Mouse (Mus musculus): Measurements from ENCODE around the gene Erich3.
A peak's percentile ranks its signal among the peaks of the same experiment; 100 is the strongest.
"Not testable (repeated sequence)": the region's sequence is repeated elsewhere in the genome, so short reads cannot be mapped to it uniquely, and the experiment has no call there.

The Erich3 gene

GRCm38 (mm10) chr3:154663545-154663944 lies at the start of gene Erich3:
Gene Erich3, plus strand, starts transcription at chr3:154663859.
- no peak for DNase-seq

GRCm38 (mm10) chr3:154614771-154615170 lies 48.9 kb upstream of the Erich3 start:
- DNase-seq: no peak

GRCm38 (mm10) chr3:154615304-154615703 lies 48.4 kb upstream of the Erich3 start:
- DNase-seq: no peak

- DNase-seq: no peak
Observed at GRCm38 (mm10) chr3:154616106-154616505, 47.6 kb upstream of the Erich3 start.

GRCm38 (mm10) chr3:154628284-154628683 lies 35.4 kb upstream of the Erich3 start:
- no peak for DNase-seq

GRCm38 (mm10) chr3:154631281-154631680 lies 32.4 kb upstream of the Erich3 start:
- DNase-seq: not testable (repeated sequence)

DNA sequence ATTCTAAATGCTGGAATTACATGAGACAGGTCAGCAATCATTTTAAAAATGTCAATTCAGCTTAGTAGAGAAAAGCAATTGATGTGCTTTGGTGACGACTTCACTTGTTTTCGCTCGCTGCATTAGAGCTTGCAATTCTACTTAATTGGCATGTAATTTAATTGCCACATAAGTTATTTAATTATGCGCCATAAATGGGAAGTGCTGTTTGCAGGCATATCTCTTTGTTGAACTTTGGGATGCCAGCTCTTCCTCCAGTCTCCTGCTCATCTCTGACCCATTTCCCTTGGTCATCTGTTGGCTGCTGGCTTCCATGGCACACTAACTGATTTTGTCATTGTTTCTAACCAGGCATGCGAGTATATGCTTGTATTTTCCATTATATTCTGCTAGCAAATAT lies 30.6 kb upstream of the Erich3 start:
- no peak for DNase-seq

- peak; percentile 26 for DNase-seq
Observed at GRCm38 (mm10) chr3:154646638-154647442, 16.8 kb upstream of the Erich3 start.

DNA sequence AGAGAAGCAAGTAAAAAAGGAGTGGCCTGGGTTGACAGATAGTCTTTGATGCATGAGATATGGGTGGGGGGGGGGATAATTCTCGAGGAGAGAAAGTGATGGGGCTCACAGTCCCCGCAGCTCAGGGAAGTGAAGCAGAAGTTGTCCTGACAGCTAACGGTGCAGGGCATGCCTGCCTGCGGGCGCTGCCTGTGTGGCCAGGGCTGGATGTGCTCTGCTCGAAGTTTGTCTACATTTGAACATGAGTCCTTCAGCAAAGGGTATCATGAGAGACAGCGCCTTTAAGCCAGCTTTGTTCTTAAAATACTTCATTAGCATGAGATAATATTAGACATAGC lies 16.2 kb upstream of the Erich3 start:
- no peak for DNase-seq

DNA sequence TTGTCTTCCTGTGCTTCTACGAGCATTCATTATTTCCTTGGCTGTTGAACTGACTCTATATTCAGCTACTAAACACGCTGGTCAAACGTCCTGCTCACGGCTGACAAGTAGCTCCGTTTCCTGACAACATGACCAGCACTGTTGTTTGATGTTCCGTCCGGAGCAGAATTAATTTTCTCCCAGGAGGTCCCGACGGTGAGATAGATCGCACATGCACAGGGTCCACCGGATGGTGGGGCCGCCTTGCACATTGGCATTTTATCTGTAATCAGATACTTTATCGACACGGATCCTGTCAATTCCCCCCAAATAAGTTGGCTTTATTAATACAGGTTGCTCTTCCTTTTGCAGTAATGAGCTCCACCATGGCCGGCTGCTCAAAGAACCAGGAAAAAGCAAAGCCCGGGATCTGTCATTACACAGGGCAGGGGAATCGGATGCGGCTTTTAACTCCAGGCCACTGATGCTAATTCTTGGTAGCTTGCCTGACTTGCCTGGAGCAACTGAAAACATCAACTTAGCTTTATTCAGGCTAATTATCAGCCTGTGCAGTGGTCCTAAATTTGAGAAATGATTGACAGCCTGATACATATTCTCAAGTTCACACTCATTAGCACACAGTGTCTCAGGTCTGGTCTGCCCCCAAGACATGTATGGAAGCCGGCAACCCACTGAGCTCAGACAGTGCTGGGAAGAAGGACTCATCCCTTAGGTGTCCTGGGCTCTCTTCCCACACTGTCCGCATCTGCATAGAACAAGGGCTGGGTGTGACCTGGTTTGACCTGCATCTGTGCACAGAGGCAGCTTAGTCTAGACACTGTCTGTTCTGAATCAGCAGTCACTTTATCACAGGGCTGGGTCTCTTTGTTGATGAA lies 14.0 kb upstream of the Erich3 start:
- no peak for DNase-seq

DNA sequence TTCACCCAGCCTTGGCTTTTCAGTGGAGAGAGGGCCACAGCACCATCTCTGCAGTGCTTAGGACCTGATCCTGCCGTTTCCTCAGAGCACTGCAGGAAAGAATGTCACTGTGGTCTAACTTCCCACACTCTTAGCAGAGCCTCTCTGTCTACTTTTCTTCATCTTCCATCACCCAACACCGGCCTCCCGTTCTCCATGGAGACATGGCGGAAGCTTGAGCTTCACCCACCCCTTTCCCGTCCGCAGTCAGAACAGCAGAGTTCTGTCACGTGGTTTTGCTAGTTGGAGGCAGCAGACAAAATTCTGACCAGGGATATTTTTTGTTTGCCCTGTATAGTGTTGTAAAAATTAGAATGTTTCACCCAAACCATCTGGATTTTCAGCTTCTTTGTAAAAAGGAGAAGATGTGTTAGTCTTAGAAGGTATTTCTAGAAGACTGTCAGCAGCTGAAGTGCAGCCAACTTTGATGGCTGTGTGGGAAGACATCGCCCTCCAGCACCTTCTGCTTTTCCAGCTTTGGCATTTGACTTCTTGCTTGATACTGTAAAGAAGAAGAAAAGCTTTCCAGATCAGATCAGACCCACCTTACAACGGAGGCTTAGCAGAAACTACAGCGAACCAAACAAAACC lies 12.4 kb upstream of the Erich3 start:
- DNase-seq: no peak

DNA sequence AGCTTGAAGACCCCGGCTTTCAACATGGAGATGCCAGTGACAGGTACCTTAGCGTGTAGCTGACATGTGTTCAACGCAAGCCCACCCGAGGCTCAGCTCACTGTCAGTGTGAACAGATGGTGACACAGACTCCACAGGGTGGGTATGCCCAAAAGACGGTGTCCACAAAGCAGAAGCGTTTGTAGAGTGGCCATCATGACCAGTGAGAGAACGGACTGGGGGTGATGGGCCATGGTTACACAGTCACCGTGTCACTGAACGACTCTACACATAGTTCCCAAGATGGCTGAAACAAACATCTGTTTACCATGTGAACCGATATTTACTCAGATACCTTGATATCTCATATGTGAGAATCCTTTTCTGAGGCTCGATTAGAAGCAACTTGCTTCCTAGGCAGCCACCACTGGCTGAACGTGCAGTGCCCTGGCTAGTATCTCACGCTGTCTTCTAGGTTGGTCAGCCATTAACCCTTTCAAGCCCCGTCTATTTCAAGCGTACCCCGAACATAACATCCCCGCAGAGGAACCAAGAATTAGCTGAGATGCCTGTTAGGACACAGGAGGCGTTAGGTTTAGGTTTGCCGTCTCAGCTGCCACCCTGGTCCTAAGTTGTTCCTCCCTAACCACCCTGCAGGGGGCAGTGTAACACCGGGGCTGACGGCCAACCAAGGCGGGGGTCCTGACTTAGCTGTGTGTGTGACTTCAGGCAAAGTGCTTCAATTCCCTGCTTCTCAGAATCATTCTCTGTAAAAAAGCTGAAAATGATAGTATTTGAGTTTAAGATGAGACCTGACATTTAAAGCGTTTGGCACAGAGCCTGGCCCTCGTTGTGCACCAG lies 10.9 kb upstream of the Erich3 start:
- DNase-seq: peak; percentile 58

GRCm38 (mm10) chr3:154653454-154653853 lies 10.2 kb upstream of the Erich3 start:
- DNase-seq: no peak

GRCm38 (mm10) chr3:154654284-154654683 lies 9.4 kb upstream of the Erich3 start:
- no peak for DNase-seq

- DNase-seq: no peak
Observed at GRCm38 (mm10) chr3:154654901-154655300, 8.8 kb upstream of the Erich3 start.

DNA sequence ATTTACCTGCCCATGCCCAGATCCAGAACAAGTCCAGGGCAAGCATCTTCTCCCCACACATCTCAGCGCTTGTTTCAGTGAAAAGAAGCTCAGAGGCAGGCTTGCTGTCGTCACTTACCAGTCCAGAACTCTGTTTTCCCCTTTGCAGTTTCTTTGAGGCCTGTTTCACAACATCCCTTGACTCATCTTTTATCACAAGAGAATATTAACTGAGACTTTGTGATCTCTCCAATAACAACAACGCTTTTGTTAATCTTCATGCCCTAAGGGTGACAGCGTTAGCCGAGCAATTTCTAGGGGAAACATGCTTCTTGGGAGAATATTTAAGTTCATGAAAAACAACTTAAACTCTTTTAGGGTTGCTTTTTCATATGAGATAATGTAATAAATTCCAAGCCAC lies 7.9 kb upstream of the Erich3 start:
- no peak for DNase-seq

GRCm38 (mm10) chr3:154663976-154664581 lies 420 bp downstream of the Erich3 start:
- peak; percentile 84 for DNase-seq

DNA sequence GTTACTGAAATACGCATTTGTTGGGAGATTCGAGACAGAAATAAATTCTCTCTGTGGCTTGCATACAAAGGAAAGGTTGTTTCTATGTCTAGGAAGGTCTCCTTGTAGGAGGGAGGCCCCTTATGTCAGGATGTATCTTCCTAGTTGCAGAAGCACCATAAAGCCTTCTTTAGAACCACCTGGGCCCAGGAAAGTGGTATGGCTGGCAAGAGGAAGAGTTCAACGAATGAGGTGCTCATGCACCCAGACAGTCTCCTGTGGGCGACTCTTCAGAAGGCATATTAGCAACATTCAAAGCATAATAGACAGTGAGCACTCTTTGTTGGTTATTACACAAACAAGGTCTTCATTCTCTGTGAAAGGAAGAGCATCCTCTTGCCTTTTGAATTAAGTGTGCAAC lies 977 bp downstream of the Erich3 start:
- DNase-seq: peak; percentile 56

DNA sequence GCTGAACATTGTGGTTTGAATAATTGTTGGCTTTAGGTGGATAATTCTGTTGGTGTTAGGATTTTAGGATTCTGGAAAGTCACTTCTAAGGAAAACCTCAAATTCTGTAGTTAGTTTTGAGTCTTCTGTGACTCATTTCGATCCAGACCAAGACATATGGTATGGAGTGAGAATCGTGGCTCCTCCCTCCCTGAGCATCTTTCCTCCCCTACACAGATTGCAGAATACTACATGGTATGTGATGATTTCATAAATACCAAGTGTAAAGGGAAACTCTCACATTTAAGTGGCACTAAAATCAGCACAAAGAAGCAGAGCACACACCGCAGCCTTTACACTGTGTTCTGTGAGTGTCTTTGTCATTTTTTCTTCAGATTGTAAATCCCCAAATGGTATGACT lies 4.8 kb downstream of the Erich3 start:
- no peak for DNase-seq

- no peak for DNase-seq
Observed at GRCm38 (mm10) chr3:154670584-154670983, 6.9 kb downstream of the Erich3 start.

DNA sequence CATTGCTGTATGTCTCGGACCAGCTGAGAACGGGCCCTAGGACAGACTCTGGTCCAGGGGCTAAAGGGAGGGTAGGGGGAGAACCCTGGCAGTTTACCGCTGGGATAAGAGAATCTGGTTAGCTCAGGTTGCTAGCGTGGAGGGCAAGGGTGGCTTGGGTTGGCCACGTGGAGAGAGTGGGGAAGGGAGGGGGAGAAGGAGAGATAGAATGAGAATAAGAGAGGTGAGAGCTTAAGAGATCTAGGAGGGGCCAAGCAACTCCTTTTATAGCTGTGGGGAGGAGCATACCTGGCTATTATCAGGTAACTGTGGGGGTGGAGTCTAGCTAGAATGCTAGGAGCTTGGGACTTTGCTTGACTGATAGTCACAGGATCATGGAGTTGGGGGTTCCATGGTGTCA lies 7.4 kb downstream of the Erich3 start:
- DNase-seq: no peak

GRCm38 (mm10) chr3:154673326-154673725 lies 9.7 kb downstream of the Erich3 start:
- no peak for DNase-seq

Measured in cerebellum, adult 9-10 months (tissue).